Mouse (Mus musculus): ENCODE results near the gene Nup188. TPM values are rescaled to one million over a fixed set of nuclear protein-coding genes. Genes with fewer than 3 reads are reported as not detected.

The Nup188 gene
- total and polyA plus RNA-seq, 2 experiments from 2014 or later = 14.1 to 29.3 TPM

GRCm38 (mm10) chr2:30257699-30258460 lies 28.3 kb upstream of the Nup188 start:
- Histone ChIP-seq H3K4me1 (ENCODE audit: insufficient read depth) (no peaks in the 10 kb centered on the region), H3K9me3 (ENCODE audit: low read length) (no peaks in the 10 kb centered on the region), H3K27me3 (ENCODE audit: insufficient read depth, low read length) (no peaks in the 10 kb centered on the region), H3K36me3 (ENCODE audit: insufficient read depth) (peaks cover 71% of the 10 kb centered on the region), H3K4me3 (ENCODE audit: low read depth, low read length) (no peak overlapping the region), H3K27ac (ENCODE audit: low read depth, low read length) (no peak overlapping the region), H3K9ac (no peak overlapping the region), H3K4me2 (ENCODE audit: low read depth) (no peak overlapping the region)
- DNase-seq (no peak), ATAC-seq (no peak)
- TF ChIP-seq CTCF (IDR thresholded peaks at IDR 0.05; ENCODE audit: low read depth) = no peak
- WGBS = 86% methylated on average over 7 of the region's 7 CpGs

- Histone ChIP-seq H3K4me1 (ENCODE audit: insufficient read depth) (peaks cover 3% of the 10 kb centered on the region; the same call in 1 of the 2 replicates), H3K27ac (ENCODE audit: low read depth, low read length) (no peak overlapping the region), H3K9ac (no peak overlapping the region), H3K36me3 (ENCODE audit: insufficient read depth) (peaks cover 70% of the 10 kb centered on the region), H3K9me3 (ENCODE audit: low read length) (no peaks in the 10 kb centered on the region), H3K4me3 (ENCODE audit: low read depth, low read length) (no peak overlapping the region), H3K27me3 (ENCODE audit: insufficient read depth, low read length) (no peaks in the 10 kb centered on the region), H3K4me2 (ENCODE audit: low read depth) (no peak overlapping the region)
- 88% methylated on average over 4 of the region's 4 CpGs for WGBS
- DNase-seq (no peak), ATAC-seq (no peak)
- TF ChIP-seq CTCF (IDR thresholded peaks at IDR 0.05; ENCODE audit: low read depth) = no peak
Measured at GRCm38 (mm10) chr2:30258600-30258999, 27.6 kb upstream of the Nup188 start.

GRCm38 (mm10) chr2:30259131-30260064 lies 26.8 kb upstream of the Nup188 start:
- Histone ChIP-seq H3K9ac (no peak overlapping the region), H3K9me3 (ENCODE audit: low read length) (no peaks in the 10 kb centered on the region), H3K4me2 (ENCODE audit: low read depth) (no peak overlapping the region), H3K4me1 (ENCODE audit: insufficient read depth) (peaks cover 3% of the 10 kb centered on the region; the same call in 1 of the 2 replicates), H3K36me3 (ENCODE audit: insufficient read depth) (peaks cover 74% of the 10 kb centered on the region), H3K4me3 (ENCODE audit: low read depth, low read length) (no peak overlapping the region), H3K27ac (ENCODE audit: low read depth, low read length) (no peak overlapping the region), H3K27me3 (ENCODE audit: insufficient read depth, low read length) (no peaks in the 10 kb centered on the region)
- WGBS = 90% methylated on average over 15 of the region's 15 CpGs
- TF ChIP-seq CTCF (IDR thresholded peaks at IDR 0.05; ENCODE audit: low read depth) = no peak
- DNase-seq = no peak
- ATAC-seq = no peak

- H3K36me3 ChIP-seq (ENCODE audit: insufficient read depth) = peaks cover 64% of the 10 kb centered on the region
- no peak overlapping the region for H3K4me2 ChIP-seq (ENCODE audit: low read depth)
- H3K9me3 ChIP-seq (ENCODE audit: low read length) = no peaks in the 10 kb centered on the region
- no peaks in the 10 kb centered on the region for H3K27me3 ChIP-seq (ENCODE audit: insufficient read depth, low read length)
- 77% methylated on average over 4 of the region's 4 CpGs for WGBS
- peak; percentile 26; the same call in 1 of the 2 replicates for TF ChIP-seq CTCF (IDR thresholded peaks at IDR 0.05; ENCODE audit: low read depth)
- no peak overlapping the region for H3K4me3 ChIP-seq (ENCODE audit: low read depth, low read length)
- H3K27ac ChIP-seq (ENCODE audit: low read depth, low read length) = no peak overlapping the region
- peaks cover 3% of the 10 kb centered on the region; the same call in 1 of the 2 replicates for H3K4me1 ChIP-seq (ENCODE audit: insufficient read depth)
- H3K9ac ChIP-seq = no peak overlapping the region
- ATAC-seq = no peak
- DNase-seq = no peak
Measured at GRCm38 (mm10) chr2:30261064-30261736, 25.0 kb upstream of the Nup188 start.

- H3K36me3 ChIP-seq (ENCODE audit: insufficient read depth) = peaks cover 56% of the 10 kb centered on the region
- ATAC-seq = no peak
- peaks cover 3% of the 10 kb centered on the region; the same call in 1 of the 2 replicates for H3K4me1 ChIP-seq (ENCODE audit: insufficient read depth)
- H3K4me2 ChIP-seq (ENCODE audit: low read depth) = no peak overlapping the region
- H3K27ac ChIP-seq (ENCODE audit: low read depth, low read length) = 0 out of 2 replicates have a peak overlapping the region, but pooled peaks have one; percentile 15
- no peaks in the 10 kb centered on the region for H3K9me3 ChIP-seq (ENCODE audit: low read length)
- 82% methylated on average over 18 of the region's 18 CpGs for WGBS
- no peak overlapping the region for H3K4me3 ChIP-seq (ENCODE audit: low read depth, low read length)
- no peak overlapping the region for H3K9ac ChIP-seq
- H3K27me3 ChIP-seq (ENCODE audit: insufficient read depth, low read length) = no peaks in the 10 kb centered on the region
- DNase-seq = no peak
- no peak for TF ChIP-seq CTCF (IDR thresholded peaks at IDR 0.05; ENCODE audit: low read depth)
Measured at GRCm38 (mm10) chr2:30261921-30262839, 24.0 kb upstream of the Nup188 start.
